Mouse (Mus musculus) embryo, embryonic 9.5 days (tissue): Measurements from ENCODE around the gene Mknk1.

Experiments used
- DNase-seq: peaks from one replicate; pipeline ENCODE4 v3.0.0-alpha.2; 2017; ENCODE audit errors: extremely low spot score

Gene Mknk1

DNA sequence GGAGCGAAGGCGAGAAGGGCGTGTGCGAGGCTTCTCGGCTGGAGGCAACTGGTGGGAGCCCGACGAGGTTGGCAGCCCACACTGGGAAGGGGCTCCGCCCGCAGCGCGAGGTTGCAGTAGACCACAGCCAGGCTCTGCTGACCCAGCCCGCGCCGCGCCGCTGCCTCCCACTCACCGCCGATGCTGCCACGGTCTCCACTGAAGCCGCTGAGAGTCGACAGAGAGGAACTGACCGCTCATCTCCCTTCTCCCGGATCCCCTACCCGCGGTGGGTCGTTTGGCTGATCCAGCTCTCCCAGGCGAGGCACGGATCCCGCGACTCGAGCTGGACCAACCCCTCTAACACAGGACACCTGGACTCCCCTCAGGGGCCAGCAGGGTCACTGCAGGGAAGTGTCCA lies 51.6 kb downstream of the Mknk1 start, which contains the start of gene 6430628N08Rik:
6430628N08Rik (plus strand) TSS at position 113 of the 400 bp plus-strand sequence.
- DNase-seq: peak; percentile 35

- no peak for DNase-seq
Measured at GRCm38 (mm10) chr4:115894281-115894680, 55.3 kb downstream of the Mknk1 start.

- DNase-seq: peak; percentile 66
Measured at GRCm38 (mm10) chr4:115897901-115898631, 59.1 kb downstream of the Mknk1 start.

DNA sequence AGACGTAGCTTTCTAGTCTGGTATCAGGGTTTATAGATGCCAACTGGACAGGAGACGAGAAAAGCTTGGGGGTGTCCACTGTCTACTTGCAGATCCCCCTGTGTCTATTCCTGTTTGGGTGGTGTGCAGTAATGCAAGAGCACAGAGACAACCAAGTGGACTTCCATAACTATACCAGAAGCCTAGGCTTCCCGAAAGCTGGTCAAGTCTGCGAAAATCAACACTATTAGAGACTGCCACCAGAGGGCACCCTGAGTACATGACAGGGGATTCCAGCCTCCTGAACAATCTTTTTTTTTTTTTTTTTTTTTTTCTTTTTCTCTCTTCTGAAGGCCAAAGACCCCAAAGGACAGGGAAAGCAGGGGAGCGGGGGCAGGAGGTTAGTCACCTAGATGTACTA lies 63.8 kb downstream of the Mknk1 start:
- peak; percentile 78 for DNase-seq

- DNase-seq: peak; percentile 47
Measured at GRCm38 (mm10) chr4:115904375-115904774, 65.4 kb downstream of the Mknk1 start.

DNA sequence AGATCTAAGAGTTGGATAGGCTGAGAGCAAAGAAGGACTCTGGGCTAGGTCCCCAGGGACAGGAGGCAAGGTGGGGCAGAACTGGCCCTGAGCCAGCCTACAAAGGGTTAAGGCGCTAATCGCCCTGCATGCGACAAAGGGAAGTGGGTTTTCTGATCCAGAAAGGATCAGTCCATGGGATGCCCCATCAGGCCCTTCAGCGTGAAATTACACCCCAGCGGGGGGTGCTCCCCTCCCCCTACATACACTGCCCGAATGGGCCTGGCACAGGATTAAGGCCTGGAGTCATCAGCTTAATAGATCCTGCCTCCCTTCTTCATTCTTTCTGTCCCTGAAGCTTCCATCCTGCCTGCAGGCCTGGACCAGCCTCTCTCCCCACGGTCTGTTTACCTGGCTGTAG lies 66.7 kb downstream of the Mknk1 start:
- peak; percentile 55 for DNase-seq

DNA sequence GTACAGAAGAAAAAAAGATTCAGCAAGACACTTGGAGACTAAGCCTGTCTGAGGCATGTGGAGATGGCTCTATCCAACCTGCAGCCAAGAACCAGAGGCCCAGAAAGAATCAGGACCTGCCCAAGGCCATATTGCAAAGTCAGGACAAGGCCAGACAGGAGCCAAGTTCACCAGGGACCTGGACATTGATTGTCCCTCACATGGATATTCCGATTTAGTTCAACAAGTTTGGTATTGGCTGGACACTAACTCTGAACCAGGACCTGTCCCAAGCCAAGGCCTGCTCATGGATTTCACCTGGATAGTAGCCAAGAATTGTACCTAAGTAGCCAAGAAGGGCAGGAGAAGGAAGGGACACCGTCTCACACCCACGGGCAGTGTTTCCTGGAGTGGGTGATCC lies 67.8 kb downstream of the Mknk1 start:
- no peak for DNase-seq

- no peak for DNase-seq
Measured at GRCm38 (mm10) chr4:115907994-115908393, 69.0 kb downstream of the Mknk1 start.

GRCm38 (mm10) chr4:115908641-115909040 lies 69.6 kb downstream of the Mknk1 start:
- no peak for DNase-seq

DNA sequence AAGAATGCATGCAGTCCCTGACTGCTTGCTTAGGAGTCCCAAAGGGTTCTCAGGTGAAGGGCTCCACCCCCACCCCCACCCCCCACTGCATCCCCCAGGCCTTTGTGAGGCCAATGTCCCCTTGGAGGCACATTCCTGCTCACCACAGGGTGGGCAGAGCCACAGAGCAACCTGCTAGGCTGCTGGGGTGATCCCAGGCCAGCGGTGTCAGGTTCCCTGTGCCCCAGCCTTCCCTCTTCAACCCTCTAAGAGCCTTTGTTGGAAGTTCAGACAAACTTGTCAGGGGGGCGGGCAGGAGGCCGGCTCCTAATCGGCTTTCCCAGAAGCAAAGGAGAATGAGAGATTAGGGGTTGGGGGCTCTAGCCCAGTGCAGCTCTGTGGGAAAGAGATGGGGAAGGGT lies 72.6 kb downstream of the Mknk1 start:
- DNase-seq: peak; percentile 47

DNA sequence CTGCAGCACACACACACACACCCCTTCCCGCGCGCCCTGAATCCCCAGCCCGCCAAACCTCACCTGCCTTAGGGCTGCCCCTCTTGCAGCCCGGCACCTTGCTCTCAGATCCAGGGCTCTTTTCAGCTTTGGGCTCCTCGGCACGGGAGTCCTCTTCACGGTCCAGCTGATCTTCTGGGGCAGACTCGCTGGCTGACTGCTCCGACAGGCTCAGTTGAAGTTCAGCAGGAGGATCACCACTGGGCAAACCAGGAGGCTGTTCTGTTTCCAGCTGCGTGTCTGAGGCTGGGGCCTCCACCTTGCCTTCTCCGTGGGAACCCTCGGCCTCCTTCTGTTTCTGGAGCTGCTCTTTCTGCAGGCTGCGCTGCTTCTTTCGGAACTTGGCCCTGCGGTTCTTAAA lies 80.9 kb downstream of the Mknk1 start:
- DNase-seq: no peak

- no peak for DNase-seq
Measured at GRCm38 (mm10) chr4:115922688-115923087, 83.7 kb downstream of the Mknk1 start.

GRCm38 (mm10) chr4:115923262-115923880 lies 84.4 kb downstream of the Mknk1 start:
- DNase-seq: no peak

GRCm38 (mm10) chr4:115927637-115928036 lies 88.6 kb downstream of the Mknk1 start:
- no peak for DNase-seq
